Mouse (Mus musculus) intestine, embryonic 15.5 days (tissue): ENCODE results near the gene Dusp2. TPM values are rescaled to one million over a fixed set of nuclear protein-coding genes. Genes with fewer than 3 reads are reported as not detected.

Experiments
- ATAC-seq: fragments of 200-750 bp; cut with Nextera tagmentation; 2 replicates; pipeline ENCODE4 v1.8.0; 2017; ENCODE audit warnings: moderate TSS enrichment, moderate library complexity
- H3K27ac ChIP-seq: fragments of 300-500 bp; sonication (generic); 2 replicates; pipeline ENCODE4 v1.5.1; 2015; ENCODE audit warnings: mild to moderate bottlenecking, inconsistent platforms
- H3K27me3 ChIP-seq: fragments of 300-500 bp; sonication (generic); replicated peaks from 2 replicates; pipeline ENCODE4 v1.6.1; 2015; ENCODE audit warnings: inconsistent platforms
- H3K36me3 ChIP-seq: fragments of 300-500 bp; sonication (generic); 2 replicates; pipeline ENCODE4 v1.6.1; 2015; ENCODE audit warnings: inconsistent platforms
- H3K4me1 ChIP-seq: fragments of 300-500 bp; sonication (generic); replicated peaks from 2 replicates; pipeline ENCODE4 v1.6.1; 2015; ENCODE audit warnings: inconsistent platforms
- H3K4me2 ChIP-seq: fragments of 300-500 bp; sonication (generic); replicated peaks from 2 replicates; pipeline ENCODE4 v1.6.1; 2015; ENCODE audit warnings: mild to moderate bottlenecking, inconsistent platforms
- H3K4me3 ChIP-seq: fragments of 300-500 bp; sonication (generic); replicated peaks from 2 replicates; pipeline ENCODE4 v1.5.1; 2015; ENCODE audit warnings: inconsistent platforms
- H3K9ac ChIP-seq: fragments of 300-500 bp; sonication (generic); 2 replicates; pipeline ENCODE4 v1.6.1; 2015; ENCODE audit warnings: inconsistent platforms
- H3K9me3 ChIP-seq: fragments of 300-500 bp; sonication (generic); 2 replicates; pipeline ENCODE4 v1.6.1; 2016; ENCODE audit warnings: inconsistent platforms
- whole genome bisulfite sequencing: fragments of 180-500 bp; shearing (Covaris S2); methylation state at CpG from one replicate; pipeline ENCODE4 v1.1.7; 2015; 5-methylcytosine and 5-hydroxymethylcytosine counted together
- polyA plus RNA-seq: library from polyadenylated mRNA; unstranded; fragments of >200 nt; fragmentation: Nextera tagmentation; extraction: Ambion mirVana; gene quantifications from 2 replicates; pipeline ENCODE4 v1.2.1, GENCODE M21; 2015

Gene Dusp2
- polyA plus RNA-seq, 1 experiment from 2014 or later = 5.2 TPM

- H3K36me3 ChIP-seq = no peaks in the 10 kb centered on the region
- H3K4me3 ChIP-seq = no peak overlapping the region
- no peaks in the 10 kb centered on the region for H3K4me1 ChIP-seq
- ATAC-seq = no peak
- 91% methylated on average over 7 of the region's 7 CpGs for WGBS
- no peak overlapping the region for H3K27ac ChIP-seq
- H3K9me3 ChIP-seq = no peaks in the 10 kb centered on the region
- no peaks in the 10 kb centered on the region for H3K27me3 ChIP-seq
- no peak overlapping the region for H3K4me2 ChIP-seq
- H3K9ac ChIP-seq = no peak overlapping the region
Observed at GRCm38 (mm10) chr2:127310685-127311084, 25.3 kb upstream of the Dusp2 start.

- Histone ChIP-seq H3K4me2 (no peak overlapping the region), H3K9me3 (no peaks in the 10 kb centered on the region), H3K27ac (no peak overlapping the region), H3K27me3 (no peaks in the 10 kb centered on the region), H3K4me3 (no peak overlapping the region), H3K36me3 (no peaks in the 10 kb centered on the region), H3K4me1 (no peaks in the 10 kb centered on the region), H3K9ac (no peak overlapping the region)
- ATAC-seq = no peak
- WGBS = 91% methylated on average over 1 of the region's 1 CpGs
Observed at GRCm38 (mm10) chr2:127311193-127311592, 24.8 kb upstream of the Dusp2 start.

GRCm38 (mm10) chr2:127312801-127313200, 23.2 kb upstream of the Dusp2 start:
- no peaks in the 10 kb centered on the region for H3K9me3 ChIP-seq
- WGBS = 92% methylated on average over 4 of the region's 4 CpGs
- no peak overlapping the region for H3K4me3 ChIP-seq
- no peak for ATAC-seq
- no peak overlapping the region for H3K4me2 ChIP-seq
- H3K9ac ChIP-seq = no peak overlapping the region
- no peaks in the 10 kb centered on the region for H3K27me3 ChIP-seq
- H3K4me1 ChIP-seq = no peaks in the 10 kb centered on the region
- no peaks in the 10 kb centered on the region for H3K36me3 ChIP-seq
- no peak overlapping the region for H3K27ac ChIP-seq

- H3K9ac ChIP-seq = no peak overlapping the region
- no peak overlapping the region for H3K4me2 ChIP-seq
- no peak overlapping the region for H3K4me3 ChIP-seq
- peak overlapping the region; percentile 19; the same call in 1 of the 2 replicates for H3K27ac ChIP-seq
- no peaks in the 10 kb centered on the region for H3K36me3 ChIP-seq
- no peaks in the 10 kb centered on the region for H3K27me3 ChIP-seq
- no peak for ATAC-seq
- no peaks in the 10 kb centered on the region for H3K9me3 ChIP-seq
- WGBS = 57% methylated on average over 4 of the region's 4 CpGs
- H3K4me1 ChIP-seq = no peaks in the 10 kb centered on the region
Observed at GRCm38 (mm10) chr2:127313878-127314277, 22.1 kb upstream of the Dusp2 start.

- ATAC-seq = no peak
- 71% methylated on average over 6 of the region's 6 CpGs for WGBS
Observed at GRCm38 (mm10) chr2:127314467-127315154, 21.3 kb upstream of the Dusp2 start.

GRCm38 (mm10) chr2:127315155-127315470, 20.8 kb upstream of the Dusp2 start:
- no peak for ATAC-seq
- Histone ChIP-seq H3K4me3 (no peak overlapping the region), H3K9ac (no peak overlapping the region), H3K36me3 (no peaks in the 10 kb centered on the region), H3K4me2 (no peak overlapping the region), H3K27ac (no peak overlapping the region), H3K4me1 (no peaks in the 10 kb centered on the region), H3K9me3 (no peaks in the 10 kb centered on the region), H3K27me3 (no peaks in the 10 kb centered on the region)
- 96% methylated on average over 1 of the region's 1 CpGs for WGBS

More at GRCm38 (mm10) chr2:127314467-127315154, 21.3 kb upstream of the Dusp2 start:
- H3K9ac ChIP-seq = no peak overlapping the region
- no peaks in the 10 kb centered on the region for H3K9me3 ChIP-seq
- H3K27me3 ChIP-seq = no peaks in the 10 kb centered on the region
- no peaks in the 10 kb centered on the region for H3K4me1 ChIP-seq
- H3K27ac ChIP-seq = peak overlapping the region; percentile 19; the same call in 1 of the 2 replicates
- no peak overlapping the region for H3K4me3 ChIP-seq
- no peaks in the 10 kb centered on the region for H3K36me3 ChIP-seq
- no peak overlapping the region for H3K4me2 ChIP-seq

GRCm38 (mm10) chr2:127316431-127316830, 19.5 kb upstream of the Dusp2 start:
- Histone ChIP-seq H3K4me3 (no peak overlapping the region), H3K36me3 (no peaks in the 10 kb centered on the region), H3K9me3 (no peaks in the 10 kb centered on the region), H3K27me3 (no peaks in the 10 kb centered on the region), H3K4me2 (no peak overlapping the region), H3K4me1 (no peaks in the 10 kb centered on the region), H3K27ac (no peak overlapping the region), H3K9ac (no peak overlapping the region)
- WGBS = 74% methylated on average over 5 of the region's 5 CpGs
- no peak for ATAC-seq

- no peak for ATAC-seq
- no peaks in the 10 kb centered on the region for H3K27me3 ChIP-seq
- H3K4me2 ChIP-seq = no peak overlapping the region
- H3K4me1 ChIP-seq = no peaks in the 10 kb centered on the region
- H3K27ac ChIP-seq = no peak overlapping the region
- H3K9ac ChIP-seq = no peak overlapping the region
- 83% methylated on average over 4 of the region's 4 CpGs for WGBS
- no peaks in the 10 kb centered on the region for H3K9me3 ChIP-seq
- no peak overlapping the region for H3K4me3 ChIP-seq
- no peaks in the 10 kb centered on the region for H3K36me3 ChIP-seq
Observed at GRCm38 (mm10) chr2:127318136-127318535, 17.8 kb upstream of the Dusp2 start.

- Histone ChIP-seq H3K9me3 (no peaks in the 10 kb centered on the region), H3K27me3 (no peaks in the 10 kb centered on the region), H3K36me3 (no peaks in the 10 kb centered on the region), H3K4me2 (no peak overlapping the region), H3K4me3 (no peak overlapping the region), H3K4me1 (no peaks in the 10 kb centered on the region), H3K27ac (no peak overlapping the region), H3K9ac (no peak overlapping the region)
- ATAC-seq = no peak
- 73% methylated on average over 4 of the region's 4 CpGs for whole genome bisulfite sequencing
Observed at GRCm38 (mm10) chr2:127319071-127319470, 16.9 kb upstream of the Dusp2 start.

GRCm38 (mm10) chr2:127322671-127323285, 13.2 kb upstream of the Dusp2 start:
- Histone ChIP-seq H3K27me3 (no peaks in the 10 kb centered on the region), H3K4me3 (no peak overlapping the region), H3K4me1 (no peaks in the 10 kb centered on the region), H3K27ac (no peak overlapping the region), H3K36me3 (no peaks in the 10 kb centered on the region), H3K4me2 (no peak overlapping the region), H3K9me3 (no peaks in the 10 kb centered on the region), H3K9ac (no peak overlapping the region)
- WGBS = 64% methylated on average over 6 of the region's 6 CpGs
- ATAC-seq = no peak

GRCm38 (mm10) chr2:127323667-127324066, 12.3 kb upstream of the Dusp2 start:
- ATAC-seq = no peak
- H3K27ac ChIP-seq = no peak overlapping the region
- H3K4me1 ChIP-seq = no peaks in the 10 kb centered on the region
- 85% methylated on average over 1 of the region's 1 CpGs for WGBS
- H3K4me3 ChIP-seq = no peak overlapping the region
- H3K9me3 ChIP-seq = no peaks in the 10 kb centered on the region
- H3K27me3 ChIP-seq = no peaks in the 10 kb centered on the region
- no peak overlapping the region for H3K4me2 ChIP-seq
- no peaks in the 10 kb centered on the region for H3K36me3 ChIP-seq
- no peak overlapping the region for H3K9ac ChIP-seq

- no peaks in the 10 kb centered on the region for H3K4me1 ChIP-seq
- H3K27me3 ChIP-seq = no peaks in the 10 kb centered on the region
- no peak overlapping the region for H3K4me2 ChIP-seq
- H3K4me3 ChIP-seq = no peak overlapping the region
- no peaks in the 10 kb centered on the region for H3K36me3 ChIP-seq
- H3K9ac ChIP-seq = no peak overlapping the region
- WGBS = 46% methylated on average over 7 of the region's 7 CpGs
- no peaks in the 10 kb centered on the region for H3K9me3 ChIP-seq
- no peak overlapping the region for H3K27ac ChIP-seq
- no peak for ATAC-seq
Observed at GRCm38 (mm10) chr2:127324456-127324855, 11.5 kb upstream of the Dusp2 start.
